Mouse (Mus musculus) neural tube, embryonic 15.5 days (tissue): ENCODE results near the gene Ros1. TPM values are rescaled to one million over a fixed set of nuclear protein-coding genes. Genes with fewer than 3 reads are reported as not detected.

Experiments used
- ATAC-seq: fragments of 200-750 bp; cut with Nextera tagmentation; 2 replicates; pipeline ENCODE4 v1.8.0; 2017; ENCODE audit warnings: mild to moderate bottlenecking, moderate TSS enrichment, moderate library complexity; ENCODE audit not compliant: low FRiP score
- H3K27ac ChIP-seq: fragments of 300-500 bp; sonication (generic); replicated peaks from 2 replicates; pipeline ENCODE4 v1.5.1; 2015; ENCODE audit warnings: mild to moderate bottlenecking, inconsistent platforms
- H3K27me3 ChIP-seq: fragments of 300-500 bp; sonication (generic); replicated peaks from 2 replicates; pipeline ENCODE4 v1.6.1; 2015; ENCODE audit warnings: inconsistent platforms
- H3K36me3 ChIP-seq: fragments of 300-500 bp; sonication (generic); 2 replicates; pipeline ENCODE4 v1.6.1; 2015; ENCODE audit warnings: inconsistent platforms
- H3K4me1 ChIP-seq: fragments of 300-500 bp; sonication (generic); 2 replicates; pipeline ENCODE4 v1.6.1; 2015; ENCODE audit warnings: inconsistent platforms
- H3K4me2 ChIP-seq: fragments of 300-500 bp; sonication (generic); 2 replicates; pipeline ENCODE4 v1.6.1; 2015; ENCODE audit warnings: inconsistent platforms, mild to moderate bottlenecking, moderate library complexity
- H3K4me3 ChIP-seq: fragments of 300-500 bp; sonication (generic); replicated peaks from 2 replicates; pipeline ENCODE4 v1.5.1; 2015; ENCODE audit warnings: mild to moderate bottlenecking, inconsistent platforms
- H3K9ac ChIP-seq: fragments of 300-500 bp; sonication (generic); replicated peaks from 2 replicates; pipeline ENCODE4 v1.6.1; 2015; ENCODE audit warnings: mild to moderate bottlenecking, inconsistent platforms
- H3K9me3 ChIP-seq: fragments of 300-500 bp; sonication (generic); replicated peaks from 2 replicates; pipeline ENCODE4 v1.6.1; 2016; ENCODE audit warnings: inconsistent platforms
- WGBS: fragments of 180-500 bp; shearing (Covaris S2); methylation state at CpG from one replicate; pipeline ENCODE4 v1.1.7; 2015; ENCODE audit warnings: mixed read lengths; 5-methylcytosine and 5-hydroxymethylcytosine counted together
- polyA plus RNA-seq: library from polyadenylated mRNA; unstranded; fragments of >200 nt; fragmentation: Nextera tagmentation; extraction: Ambion mirVana; gene quantifications from 2 replicates; pipeline ENCODE4 v1.2.1, GENCODE M21; 2015

The Ros1 gene
- polyA plus RNA-seq, 1 experiment from 2014 or later, result not detected

DNA sequence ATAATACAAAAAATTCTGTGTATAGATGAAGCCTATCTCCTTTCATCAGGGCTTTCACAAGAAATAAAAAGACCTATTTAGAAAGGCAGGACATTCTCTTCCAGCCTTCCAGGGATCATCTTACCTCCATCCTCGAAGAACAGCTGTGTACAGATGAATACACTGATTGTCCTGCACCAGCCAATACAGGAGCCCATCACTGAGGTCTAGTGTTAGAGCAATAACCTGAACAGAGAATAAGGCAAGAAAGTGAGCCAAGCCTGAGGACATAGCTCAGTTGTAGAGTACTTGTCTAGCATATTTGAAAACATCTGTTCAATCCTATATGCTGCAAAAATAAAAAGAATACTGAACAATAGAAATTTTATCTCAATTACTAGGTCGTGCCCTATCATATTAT is 64.3 kb downstream of the Ros1 start:
- Histone ChIP-seq H3K9ac (no peak overlapping the region), H3K4me3 (no peak overlapping the region), H3K9me3 (no peaks in the 10 kb centered on the region), H3K27ac (no peak overlapping the region), H3K36me3 (no peaks in the 10 kb centered on the region), H3K4me1 (no peaks in the 10 kb centered on the region), H3K4me2 (no peak overlapping the region), H3K27me3 (no peaks in the 10 kb centered on the region)
- ATAC-seq, result no peak
- 76% methylated on average over 2 of the region's 2 CpGs for whole genome bisulfite sequencing

DNA sequence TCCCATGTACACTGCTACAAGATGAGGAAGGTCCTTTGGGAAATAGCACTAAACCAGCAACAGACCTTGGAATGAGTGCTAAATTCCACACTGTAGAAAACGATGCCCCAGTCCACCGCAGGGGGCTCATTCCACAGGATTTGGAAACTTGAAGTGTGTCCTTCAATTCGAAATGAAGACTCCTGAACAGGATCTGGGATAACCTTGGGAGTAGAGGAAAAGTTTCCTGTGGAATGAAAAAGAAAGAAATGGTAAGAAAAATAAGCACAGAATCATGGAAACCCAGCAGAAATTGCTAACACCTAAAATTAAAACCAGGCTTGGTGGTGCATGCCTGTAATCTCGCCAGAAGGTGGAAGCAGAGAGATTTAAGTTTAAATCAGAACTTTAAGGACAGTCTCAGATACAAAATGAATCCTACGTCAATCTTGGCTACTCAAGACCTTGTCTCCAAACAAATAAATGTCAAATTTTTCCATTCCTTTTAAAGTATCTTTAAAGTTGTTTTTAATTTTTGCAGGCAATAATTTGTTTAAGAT is 66.1 kb downstream of the Ros1 start:
- no peak overlapping the region for H3K4me2 ChIP-seq
- no peaks in the 10 kb centered on the region for H3K27me3 ChIP-seq
- no peaks in the 10 kb centered on the region for H3K4me1 ChIP-seq
- WGBS, result 55% methylated on average over 5 of the region's 5 CpGs
- no peak overlapping the region for H3K4me3 ChIP-seq
- H3K9me3 ChIP-seq, result no peaks in the 10 kb centered on the region
- no peak overlapping the region for H3K27ac ChIP-seq
- H3K36me3 ChIP-seq, result no peaks in the 10 kb centered on the region
- H3K9ac ChIP-seq, result no peak overlapping the region
- no peak for ATAC-seq

DNA sequence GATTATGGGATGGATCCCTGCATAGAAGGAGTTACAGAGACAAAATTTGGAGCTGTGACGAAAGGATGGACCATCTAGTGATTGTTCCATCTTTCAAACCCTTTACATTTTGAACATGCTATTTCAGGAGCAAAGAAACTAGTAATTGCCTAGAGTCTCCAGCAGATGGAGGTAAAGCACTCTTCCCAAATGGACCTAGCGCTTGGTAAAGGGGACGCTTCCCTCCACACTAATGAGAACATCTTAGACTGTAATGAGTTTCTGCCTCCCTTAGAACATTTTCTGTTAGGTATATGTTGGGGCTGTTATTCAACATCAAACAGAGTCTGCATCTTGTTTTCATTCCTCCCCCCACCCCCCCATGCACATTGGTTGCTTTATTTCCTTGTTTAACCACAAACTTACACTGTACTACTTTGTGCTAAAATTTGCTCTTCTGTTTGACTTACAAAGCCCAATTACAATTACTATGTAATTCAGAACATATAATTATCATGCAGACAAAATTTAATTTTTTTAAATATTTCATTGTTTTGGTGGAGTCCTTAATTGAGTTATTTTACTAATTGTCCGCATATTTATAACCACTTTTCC is 88.8 kb downstream of the Ros1 start:
- peak; percentile 78; the same call in 1 of the 2 replicates for ATAC-seq
- 40% methylated on average over 4 of the region's 4 CpGs for WGBS
- H3K27me3 ChIP-seq, result no peaks in the 10 kb centered on the region

DNA sequence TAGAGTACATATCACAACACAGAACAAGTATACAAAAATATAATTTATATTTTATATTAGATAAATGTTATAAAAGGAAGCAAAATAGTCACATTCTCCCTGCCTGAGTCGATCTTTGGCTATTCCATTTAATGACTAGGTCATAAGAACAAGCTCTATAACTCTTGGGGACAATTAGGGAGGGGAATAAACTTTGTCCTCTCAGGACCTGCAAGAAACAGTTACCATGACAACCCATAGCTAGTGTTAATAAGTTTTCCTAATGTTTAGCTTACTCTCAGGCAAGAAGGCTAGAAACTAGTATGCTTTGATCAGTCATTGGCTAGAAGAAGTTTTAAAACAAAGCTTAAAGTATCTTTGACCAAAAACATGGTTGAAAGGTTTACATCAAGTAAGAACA is 93.8 kb downstream of the Ros1 start:
- no peak overlapping the region for H3K4me2 ChIP-seq
- 37% methylated on average over 1 of the region's 1 CpGs for WGBS
- no peak overlapping the region for H3K4me3 ChIP-seq
- no peaks in the 10 kb centered on the region for H3K9me3 ChIP-seq
- no peaks in the 10 kb centered on the region for H3K27me3 ChIP-seq
- H3K4me1 ChIP-seq, result no peaks in the 10 kb centered on the region
- ATAC-seq, result no peak
- H3K9ac ChIP-seq, result no peak overlapping the region
- H3K27ac ChIP-seq, result no peak overlapping the region
- H3K36me3 ChIP-seq, result no peaks in the 10 kb centered on the region

More for the DNA sequence above, 88.8 kb downstream of the Ros1 start:
- Histone ChIP-seq H3K36me3 (no peaks in the 10 kb centered on the region), H3K4me1 (no peaks in the 10 kb centered on the region), H3K4me2 (no peak overlapping the region), H3K4me3 (no peak overlapping the region), H3K9ac (no peak overlapping the region), H3K9me3 (no peaks in the 10 kb centered on the region), H3K27ac (no peak overlapping the region)

DNA sequence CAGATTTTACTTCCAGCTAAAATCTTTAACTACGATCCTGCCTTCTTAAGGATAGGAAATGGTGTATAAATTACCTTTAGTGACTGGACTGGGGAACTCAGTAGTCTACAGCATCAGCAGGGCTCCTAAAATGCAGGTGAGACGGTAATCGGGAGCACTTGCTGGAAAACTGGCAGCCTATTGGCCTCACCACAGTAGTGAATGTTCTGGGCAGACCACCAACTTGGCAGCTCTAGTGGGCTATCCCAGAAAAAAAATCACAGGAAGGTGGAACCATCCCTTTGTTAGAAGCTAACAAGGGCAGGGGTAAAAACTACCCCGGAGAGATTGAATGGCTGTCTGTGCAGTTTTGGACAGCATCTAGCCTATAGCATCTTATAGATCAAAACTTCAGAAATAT is 102.9 kb downstream of the Ros1 start:
- no peak overlapping the region for H3K4me2 ChIP-seq
- no peak overlapping the region for H3K4me3 ChIP-seq
- no peak for ATAC-seq
- H3K27ac ChIP-seq, result no peak overlapping the region
- no peak overlapping the region for H3K9ac ChIP-seq
- 84% methylated on average over 4 of the region's 4 CpGs for WGBS
- H3K36me3 ChIP-seq, result no peaks in the 10 kb centered on the region
- H3K9me3 ChIP-seq, result no peaks in the 10 kb centered on the region
- no peaks in the 10 kb centered on the region for H3K27me3 ChIP-seq
- H3K4me1 ChIP-seq, result no peaks in the 10 kb centered on the region

DNA sequence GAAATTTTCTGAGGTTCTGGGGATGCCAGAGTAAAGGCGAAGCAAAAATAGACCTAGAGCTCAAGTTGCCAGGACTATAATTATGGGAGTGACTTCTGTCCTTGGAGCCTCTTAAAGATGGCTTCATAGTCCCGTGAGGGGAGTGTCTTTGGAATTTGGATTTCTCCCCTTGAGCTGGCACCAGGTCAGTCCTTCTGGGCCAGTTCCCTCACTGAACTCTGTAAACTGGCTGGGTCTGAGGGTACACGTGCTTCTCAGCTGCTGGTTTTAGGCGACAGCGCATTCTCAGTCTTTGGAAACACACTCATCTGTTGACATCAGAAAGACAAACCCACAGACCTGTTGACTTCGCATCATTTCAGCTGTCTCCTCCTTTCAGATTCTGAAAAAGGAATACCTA is 108.4 kb downstream of the Ros1 start:
- no peaks in the 10 kb centered on the region for H3K9me3 ChIP-seq
- no peaks in the 10 kb centered on the region for H3K27me3 ChIP-seq
- 88% methylated on average over 6 of the region's 6 CpGs for WGBS
- H3K4me2 ChIP-seq, result no peak overlapping the region
- no peaks in the 10 kb centered on the region for H3K36me3 ChIP-seq
- no peak overlapping the region for H3K9ac ChIP-seq
- H3K4me3 ChIP-seq, result no peak overlapping the region
- H3K27ac ChIP-seq, result no peak overlapping the region
- ATAC-seq, result no peak
- H3K4me1 ChIP-seq, result no peaks in the 10 kb centered on the region

DNA sequence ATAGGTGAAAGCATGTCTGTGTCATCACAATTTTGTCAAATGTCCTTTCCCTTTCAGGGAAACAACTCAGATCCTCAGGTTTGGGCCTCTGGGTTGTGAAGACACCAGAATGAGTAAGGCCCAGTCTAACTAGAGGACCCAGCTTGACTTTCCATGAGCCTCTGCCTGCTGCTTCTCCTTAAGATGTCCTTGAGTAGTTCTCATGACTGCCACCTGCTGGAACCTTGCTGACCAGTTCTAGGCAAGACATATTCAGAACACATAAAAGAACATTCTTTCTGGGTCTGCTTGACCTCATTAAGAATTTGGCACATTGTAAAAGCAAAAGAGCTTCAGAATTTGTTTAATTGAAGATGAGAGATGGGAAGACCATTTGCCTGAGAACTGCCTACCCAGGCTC is 122.6 kb downstream of the Ros1 start:
- H3K27ac ChIP-seq, result no peak overlapping the region
- no peak overlapping the region for H3K4me3 ChIP-seq
- H3K27me3 ChIP-seq, result no peaks in the 10 kb centered on the region
- no peak for ATAC-seq
- no peak overlapping the region for H3K4me2 ChIP-seq
- no peak overlapping the region for H3K9ac ChIP-seq
- no peaks in the 10 kb centered on the region for H3K4me1 ChIP-seq
- H3K9me3 ChIP-seq, result no peaks in the 10 kb centered on the region
- H3K36me3 ChIP-seq, result no peaks in the 10 kb centered on the region

DNA sequence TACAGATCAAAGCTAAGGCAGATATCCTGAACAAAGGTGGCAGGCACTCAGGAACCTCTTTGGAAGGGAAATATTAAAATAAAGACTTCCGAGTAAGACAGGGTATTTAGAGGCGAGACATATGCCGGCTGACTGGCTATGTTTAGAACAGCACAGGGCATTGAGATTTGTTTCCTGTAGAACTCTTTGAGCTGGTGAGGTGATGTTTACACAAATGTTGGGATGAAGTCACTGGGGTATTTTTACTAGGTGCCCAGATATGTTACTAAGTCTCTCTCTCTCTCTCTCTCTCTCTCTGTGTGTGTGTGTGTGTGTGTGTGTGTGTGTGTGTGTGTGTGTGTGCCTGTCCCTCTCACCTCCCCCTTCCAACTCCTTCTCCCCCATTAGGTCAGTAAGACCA is 146.8 kb downstream of the Ros1 start:
- Histone ChIP-seq H3K4me3 (no peak overlapping the region), H3K9me3 (no peaks in the 10 kb centered on the region), H3K27ac (no peak overlapping the region), H3K27me3 (no peaks in the 10 kb centered on the region), H3K4me1 (no peaks in the 10 kb centered on the region), H3K4me2 (no peak overlapping the region), H3K36me3 (no peaks in the 10 kb centered on the region), H3K9ac (no peak overlapping the region)
- WGBS, result 85% methylated on average over 3 of the region's 3 CpGs
- ATAC-seq, result no peak

DNA sequence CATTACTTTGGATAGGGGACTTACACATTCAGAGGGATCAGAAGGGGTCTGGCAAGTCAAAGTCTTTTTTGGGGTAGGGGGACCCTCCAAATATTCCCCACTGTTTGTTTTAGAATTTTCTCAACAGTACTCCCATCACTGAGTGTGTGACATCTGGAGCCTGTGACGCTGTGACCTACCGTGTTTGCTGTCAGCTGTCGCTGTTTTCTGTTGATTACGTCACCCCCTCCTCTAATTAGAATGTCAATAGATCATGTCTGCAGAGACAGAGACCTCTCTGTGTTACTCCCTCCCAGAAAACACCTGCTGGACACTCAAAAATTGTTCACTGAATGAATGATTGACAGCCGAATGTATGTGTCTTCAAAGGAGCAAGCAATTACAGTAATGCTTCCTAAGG is 152.0 kb downstream of the Ros1 start:
- no peaks in the 10 kb centered on the region for H3K9me3 ChIP-seq
- H3K9ac ChIP-seq, result no peak overlapping the region
- no peak for ATAC-seq
- no peak overlapping the region for H3K4me3 ChIP-seq
- no peaks in the 10 kb centered on the region for H3K27me3 ChIP-seq
- WGBS, result 74% methylated on average over 5 of the region's 5 CpGs
- H3K36me3 ChIP-seq, result no peaks in the 10 kb centered on the region
- H3K4me1 ChIP-seq, result no peaks in the 10 kb centered on the region
- no peak overlapping the region for H3K4me2 ChIP-seq
- no peak overlapping the region for H3K27ac ChIP-seq

DNA sequence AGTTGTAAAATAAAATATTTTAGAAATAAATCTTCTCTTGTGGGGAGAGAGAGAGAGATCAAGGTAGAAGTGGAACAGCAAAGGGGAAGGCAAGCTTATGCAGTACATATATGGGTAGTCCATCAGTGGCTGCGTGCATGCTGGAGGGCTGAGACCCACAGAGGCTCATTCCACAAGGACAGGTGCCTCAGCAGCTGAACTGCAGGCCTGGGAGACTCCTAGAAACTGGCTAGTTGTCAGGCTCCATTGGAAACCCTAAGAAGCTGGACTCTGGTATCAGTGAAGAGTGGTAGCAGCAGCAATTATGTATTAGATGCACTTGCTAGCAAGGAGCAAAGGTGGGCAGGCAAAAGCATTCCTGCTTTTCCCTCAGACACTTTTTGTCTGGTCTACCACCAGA is 155.7 kb downstream of the Ros1 start:
- no peak overlapping the region for H3K4me3 ChIP-seq
- WGBS, result 71% methylated on average over 1 of the region's 1 CpGs
- H3K27ac ChIP-seq, result no peak overlapping the region
- H3K9me3 ChIP-seq, result no peaks in the 10 kb centered on the region
- no peaks in the 10 kb centered on the region for H3K36me3 ChIP-seq
- H3K27me3 ChIP-seq, result no peaks in the 10 kb centered on the region
- no peak overlapping the region for H3K4me2 ChIP-seq
- no peak for ATAC-seq
- no peaks in the 10 kb centered on the region for H3K4me1 ChIP-seq
- no peak overlapping the region for H3K9ac ChIP-seq

DNA sequence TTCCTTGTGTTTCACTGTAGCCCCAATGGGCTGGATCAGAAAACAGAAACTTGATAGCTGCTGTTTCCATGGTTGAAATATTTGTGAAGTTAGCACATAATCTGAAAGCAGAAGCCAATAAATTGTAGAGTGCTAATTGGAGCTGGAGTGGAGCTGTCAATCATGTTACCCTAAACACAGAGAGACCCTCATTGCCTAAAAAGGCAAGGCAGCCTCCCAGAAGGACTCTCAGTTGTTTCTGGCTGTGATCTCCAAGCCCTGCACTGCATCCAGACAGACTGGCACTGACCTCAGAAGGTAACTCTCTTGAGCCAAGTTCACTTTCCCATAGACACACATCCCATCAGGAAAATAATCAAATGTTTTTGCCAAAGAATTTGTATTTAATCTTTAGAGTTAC is 161.3 kb downstream of the Ros1 start:
- no peak overlapping the region for H3K4me3 ChIP-seq
- no peak overlapping the region for H3K9ac ChIP-seq
- H3K36me3 ChIP-seq, result no peaks in the 10 kb centered on the region
- H3K4me2 ChIP-seq, result no peak overlapping the region
- no peak overlapping the region for H3K27ac ChIP-seq
- peaks cover 30% of the 10 kb centered on the region for H3K27me3 ChIP-seq
- no peaks in the 10 kb centered on the region; the same call in 1 of the 2 replicates for H3K4me1 ChIP-seq
- ATAC-seq, result no peak
- no peaks in the 10 kb centered on the region for H3K9me3 ChIP-seq

DNA sequence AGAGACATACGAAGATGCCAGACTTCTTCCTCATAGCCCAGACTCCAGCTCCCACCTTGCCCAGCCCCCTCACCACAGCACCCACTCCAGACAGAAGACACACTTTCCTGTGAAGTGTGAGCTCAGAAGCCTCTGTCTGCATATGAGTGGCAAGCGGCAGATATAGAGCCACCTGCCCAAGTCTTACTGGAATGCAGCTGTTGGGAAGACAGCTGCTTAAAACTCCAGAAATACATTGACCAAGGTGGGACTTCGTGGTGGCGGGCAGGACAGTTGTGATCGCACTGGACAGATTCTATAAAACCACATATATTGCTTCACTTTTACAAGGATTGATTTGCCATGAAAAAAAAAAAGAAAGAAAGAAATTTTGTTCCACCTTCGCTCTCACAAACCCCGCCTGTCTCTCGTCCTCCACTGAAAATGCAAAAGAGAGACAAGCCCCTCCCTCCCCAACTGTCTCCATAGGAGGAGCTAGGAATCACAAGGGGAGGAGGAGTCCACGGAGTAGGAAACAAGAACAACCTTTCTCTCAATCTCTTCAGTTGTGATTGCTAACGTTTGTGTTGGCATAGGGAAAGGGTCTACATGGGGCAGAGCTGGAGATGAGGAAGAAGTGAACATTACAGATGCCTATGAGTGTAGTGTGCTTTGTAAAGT is 165.5 kb downstream of the Ros1 start:
- WGBS, result 2% methylated on average over 10 of the region's 10 CpGs
- Histone ChIP-seq H3K36me3 (no peaks in the 10 kb centered on the region), H3K4me3 (no peak overlapping the region), H3K27ac (no peak overlapping the region), H3K27me3 (peaks cover 72% of the 10 kb centered on the region), H3K4me2 (no peak overlapping the region), H3K9me3 (no peaks in the 10 kb centered on the region), H3K9ac (no peak overlapping the region), H3K4me1 (peaks cover 11% of the 10 kb centered on the region)
- ATAC-seq, result no peak
